Mouse (Mus musculus): ENCODE measurements around the gene Mthfsd. TPM values are rescaled to one million over a fixed set of nuclear protein-coding genes. Genes with fewer than 3 reads are reported as not detected.
A peak's percentile ranks its signal among the peaks of the same experiment; 100 is the strongest.

Mthfsd gene
- total and polyA plus RNA-seq, 2 experiments: 29.5 to 29.8 TPM

DNA sequence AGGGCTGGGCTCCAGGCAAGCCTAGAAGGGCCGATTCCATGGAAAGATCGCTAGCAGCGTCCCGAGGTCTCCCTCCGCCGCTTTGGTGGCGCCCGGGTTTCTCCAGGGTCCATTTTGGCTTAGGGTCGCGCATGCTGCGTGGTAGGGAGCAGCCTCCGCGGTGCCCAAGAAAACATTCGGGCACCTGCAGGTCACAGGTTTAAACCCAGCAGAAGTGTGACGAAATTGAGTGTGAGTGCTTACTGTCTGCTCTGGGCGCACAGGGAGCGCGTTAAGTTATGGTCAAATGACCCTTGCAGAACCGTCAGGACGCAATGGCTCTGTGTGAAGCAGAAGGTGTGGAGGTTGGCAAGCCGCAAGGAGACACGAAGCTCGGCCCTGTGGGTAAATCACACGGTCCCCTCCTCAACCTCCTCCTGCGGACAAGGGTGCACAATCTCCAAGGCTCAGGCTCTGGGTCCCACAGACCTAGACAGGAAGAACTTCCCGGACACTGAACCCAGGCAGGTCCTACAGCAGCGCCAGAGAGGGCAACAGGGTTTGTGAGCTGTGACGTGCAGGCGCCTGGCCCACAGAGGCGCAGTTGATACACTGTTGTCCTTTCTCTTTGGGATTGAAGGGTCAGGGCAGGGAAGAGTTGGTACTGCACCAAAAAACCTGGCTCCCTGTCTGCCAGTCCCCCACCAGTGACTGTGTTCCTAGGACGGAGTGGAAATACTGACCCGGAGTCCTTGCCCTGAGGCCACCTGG, 18.4 kb downstream of the Mthfsd start:
- H3K27ac ChIP-seq (replicated peaks; ENCODE audit: insufficient read depth, low read depth, low read length): peak overlapping the region; percentile 19; the same call in 1 of the 2 replicates
- no peaks in the 10 kb centered on the region for H3K79me2 ChIP-seq (ENCODE audit: control insufficient read depth, insufficient read depth, low read length)
- 9% methylated on average over 32 of the region's 32 CpGs for WGBS
- no peaks in the 10 kb centered on the region for H3K36me3 ChIP-seq (ENCODE audit: control insufficient read depth, insufficient read depth, low read length)
- peaks cover 2% of the 10 kb centered on the region; the same call in 1 of the 2 replicates for H3K4me1 ChIP-seq (ENCODE audit: control insufficient read depth, insufficient read depth, low read length)
- peak overlapping the region; percentile 9; the same call in 1 of the 2 replicates for H3K4me3 ChIP-seq (ENCODE audit: insufficient read depth, low read depth, low read length)
- no peak for TF ChIP-seq POLR2A (IDR thresholded peaks at IDR 0.05; ENCODE audit: extremely low read depth, insufficient read depth, low read length)
- no peak for TF ChIP-seq CTCF (IDR thresholded peaks at IDR 0.05; ENCODE audit: low read depth, low read length)
- H3K27me3 ChIP-seq (ENCODE audit: control insufficient read depth, insufficient read depth, low read length): peaks cover 12% of the 10 kb centered on the region
- H3K9ac ChIP-seq (ENCODE audit: low read depth, low read length): peak overlapping the region; percentile 3; the same call in 1 of the 2 replicates
- no peak for DNase-seq (ENCODE audit: extremely low read depth, low read depth, low spot score)

DNA sequence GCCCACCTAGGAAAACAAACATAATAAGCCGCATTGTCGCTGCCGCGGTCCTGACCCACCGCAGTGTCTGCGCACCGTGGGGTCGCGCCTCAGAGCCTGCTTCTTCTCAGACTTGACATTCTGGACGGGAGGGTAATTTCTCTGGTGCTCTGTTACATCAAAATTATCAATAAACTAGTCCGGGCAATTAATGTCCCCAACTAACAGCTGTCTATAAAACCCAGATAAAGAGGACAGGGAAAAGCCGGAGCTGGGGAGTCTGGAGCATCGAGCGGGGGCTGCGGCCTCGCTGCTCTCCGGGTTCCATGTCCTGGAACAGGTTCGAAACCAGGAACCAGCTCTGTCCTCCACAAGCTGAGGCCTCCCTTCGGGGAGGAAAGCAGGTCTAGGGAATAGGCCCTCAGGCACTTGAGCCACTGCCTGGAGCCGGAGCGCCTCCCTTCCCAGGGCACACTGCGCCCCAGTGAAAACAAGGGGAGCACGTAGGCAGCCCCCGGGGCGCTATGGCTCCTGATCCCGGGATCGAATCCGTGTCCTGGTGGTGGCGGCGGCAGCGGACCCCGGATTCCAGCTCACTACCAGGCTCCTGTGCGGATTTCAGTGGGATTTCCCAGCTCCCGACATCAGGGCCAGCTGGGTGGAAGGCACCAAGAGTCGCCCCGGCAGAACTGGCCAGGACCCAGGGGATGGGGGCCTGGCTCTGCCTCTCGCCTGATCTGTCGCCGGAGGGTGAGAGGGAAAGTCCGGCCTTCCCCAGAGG, 19.1 kb downstream of the Mthfsd start:
- Histone ChIP-seq H3K27ac (replicated peaks; ENCODE audit: insufficient read depth, low read depth, low read length) (peak overlapping the region; percentile 19; the same call in 1 of the 2 replicates), H3K9ac (ENCODE audit: low read depth, low read length) (peak overlapping the region; percentile 32), H3K79me2 (ENCODE audit: control insufficient read depth, insufficient read depth, low read length) (no peaks in the 10 kb centered on the region), H3K4me3 (ENCODE audit: insufficient read depth, low read depth, low read length) (peak overlapping the region; percentile 21; the same call in 1 of the 2 replicates), H3K36me3 (ENCODE audit: control insufficient read depth, insufficient read depth, low read length) (no peaks in the 10 kb centered on the region), H3K4me1 (ENCODE audit: control insufficient read depth, insufficient read depth, low read length) (peaks cover 2% of the 10 kb centered on the region; the same call in 1 of the 2 replicates), H3K27me3 (ENCODE audit: control insufficient read depth, insufficient read depth, low read length) (peaks cover 19% of the 10 kb centered on the region)
- DNase-seq (ENCODE audit: extremely low read depth, low read depth, low spot score): no peak
- WGBS: 8% methylated on average over 40 of the region's 40 CpGs
- TF ChIP-seq POLR2A (IDR thresholded peaks at IDR 0.05; ENCODE audit: extremely low read depth, insufficient read depth, low read length) (no peak), CTCF (IDR thresholded peaks at IDR 0.05; ENCODE audit: low read depth, low read length) (no peak)

DNA sequence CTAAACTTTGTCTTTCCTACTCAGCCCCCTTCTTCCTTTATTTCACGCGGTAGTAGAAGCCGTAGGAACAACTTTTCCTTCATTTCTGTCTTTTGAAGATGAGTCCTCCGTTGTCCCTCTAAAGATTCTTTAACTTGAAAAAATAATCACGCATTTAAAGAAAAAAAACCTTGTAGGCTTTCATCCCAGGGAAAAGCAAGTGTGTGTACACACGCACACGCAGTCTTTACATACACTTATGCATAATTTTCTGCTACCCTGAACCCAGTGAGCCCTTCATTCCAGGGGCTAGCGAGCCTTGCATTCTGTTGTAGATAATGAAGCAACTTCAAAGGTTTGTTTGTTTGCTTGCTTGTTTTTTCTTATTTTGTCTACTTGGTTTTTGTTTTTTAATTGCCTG, 19.9 kb downstream of the Mthfsd start:
- no peak for DNase-seq (ENCODE audit: extremely low read depth, low read depth, low spot score)
- TF ChIP-seq CTCF (IDR thresholded peaks at IDR 0.05; ENCODE audit: low read depth, low read length): no peak
- no peak for TF ChIP-seq POLR2A (IDR thresholded peaks at IDR 0.05; ENCODE audit: extremely low read depth, insufficient read depth, low read length)
- H3K9ac ChIP-seq (ENCODE audit: low read depth, low read length): no peak overlapping the region
- no peak overlapping the region for H3K4me3 ChIP-seq (ENCODE audit: insufficient read depth, low read depth, low read length)
- 13% methylated on average over 8 of the region's 8 CpGs for WGBS
- no peak overlapping the region for H3K27ac ChIP-seq (replicated peaks; ENCODE audit: insufficient read depth, low read depth, low read length)
- no peaks in the 10 kb centered on the region for H3K36me3 ChIP-seq (ENCODE audit: control insufficient read depth, insufficient read depth, low read length)
- peaks cover 2% of the 10 kb centered on the region; the same call in 1 of the 2 replicates for H3K4me1 ChIP-seq (ENCODE audit: control insufficient read depth, insufficient read depth, low read length)
- H3K79me2 ChIP-seq (ENCODE audit: control insufficient read depth, insufficient read depth, low read length): no peaks in the 10 kb centered on the region
- peaks cover 23% of the 10 kb centered on the region for H3K27me3 ChIP-seq (ENCODE audit: control insufficient read depth, insufficient read depth, low read length)

DNA sequence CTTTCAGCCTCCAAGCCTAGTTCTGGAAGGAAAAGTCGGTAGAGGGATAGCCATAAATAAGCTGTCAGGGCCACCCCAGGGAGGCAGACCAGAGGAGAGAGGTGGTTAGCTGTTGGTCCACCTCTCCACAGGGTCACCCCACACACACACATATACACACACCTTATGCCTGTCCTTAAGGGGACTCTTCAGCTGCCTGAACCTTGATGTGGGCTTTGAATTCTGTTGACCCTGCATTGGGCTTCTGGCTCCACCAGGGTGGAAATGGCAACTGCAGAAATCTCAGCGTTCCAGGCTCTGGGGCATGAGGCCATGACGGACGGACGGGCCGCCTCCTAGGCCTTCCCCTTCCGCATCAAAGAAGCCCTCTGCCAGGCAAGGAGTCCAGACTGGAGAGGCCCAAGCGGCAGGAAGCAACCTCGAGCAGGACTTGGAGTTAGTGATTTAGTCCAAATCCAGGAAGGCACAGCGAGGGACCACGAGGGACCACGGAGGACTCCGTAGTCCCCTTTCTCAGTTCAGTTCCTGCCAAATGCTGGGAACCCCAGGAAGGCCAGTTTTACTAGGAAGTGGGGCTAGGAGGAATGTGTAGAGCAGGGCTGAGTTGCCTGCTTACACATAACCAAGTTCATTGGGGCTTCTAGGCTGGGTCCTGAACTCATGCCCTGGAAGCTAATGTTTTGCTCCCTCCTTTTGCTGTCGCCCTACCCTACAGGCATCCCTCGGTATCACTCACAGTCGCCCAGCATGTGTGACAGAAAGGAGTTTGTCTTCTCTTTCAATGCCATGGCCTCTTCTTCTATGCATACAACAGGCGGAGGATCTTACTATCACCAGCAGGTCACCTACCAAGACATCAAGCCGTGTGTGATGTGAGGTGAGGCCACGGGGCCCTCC, 21.9 kb downstream of the Mthfsd start:
- Histone ChIP-seq H3K27ac (replicated peaks; ENCODE audit: insufficient read depth, low read depth, low read length) (no peak overlapping the region), H3K9ac (ENCODE audit: low read depth, low read length) (peak overlapping the region; percentile 10; the same call in 1 of the 2 replicates)

DNA sequence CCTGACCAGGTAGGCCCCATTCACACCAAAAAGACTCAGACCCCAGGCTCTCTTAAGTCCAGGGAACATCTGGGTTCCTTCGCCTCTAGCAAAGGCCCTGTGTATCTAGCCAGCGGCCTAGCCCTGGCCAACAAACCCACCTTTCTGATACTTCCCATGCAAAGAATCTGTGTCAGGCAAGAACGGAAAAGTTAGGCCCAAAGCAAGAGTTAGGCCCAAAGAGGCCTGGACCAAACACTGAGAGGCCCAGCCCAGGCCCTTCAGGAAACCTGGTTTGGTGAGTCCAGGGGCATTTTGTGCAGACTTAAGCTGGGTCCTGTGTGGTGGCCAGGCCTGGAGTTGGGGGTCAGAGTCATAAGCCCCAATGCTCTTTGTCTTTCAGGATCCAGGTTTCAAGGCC, 22.6 kb downstream of the Mthfsd start:
- Histone ChIP-seq H3K4me1 (ENCODE audit: control insufficient read depth, insufficient read depth, low read length) (no peaks in the 10 kb centered on the region), H3K36me3 (ENCODE audit: control insufficient read depth, insufficient read depth, low read length) (no peaks in the 10 kb centered on the region), H3K4me3 (ENCODE audit: insufficient read depth, low read depth, low read length) (peak overlapping the region; percentile 61), H3K27me3 (ENCODE audit: control insufficient read depth, insufficient read depth, low read length) (peaks cover 26% of the 10 kb centered on the region), H3K9ac (ENCODE audit: low read depth, low read length) (peak overlapping the region; percentile 61; the same call in 1 of the 2 replicates), H3K27ac (replicated peaks; ENCODE audit: insufficient read depth, low read depth, low read length) (no peak overlapping the region), H3K79me2 (ENCODE audit: control insufficient read depth, insufficient read depth, low read length) (no peaks in the 10 kb centered on the region)
- no peak for DNase-seq (ENCODE audit: extremely low read depth, low read depth, low spot score)
- no peak for TF ChIP-seq CTCF (IDR thresholded peaks at IDR 0.05; ENCODE audit: low read depth, low read length)
- TF ChIP-seq POLR2A (IDR thresholded peaks at IDR 0.05; ENCODE audit: extremely low read depth, insufficient read depth, low read length): no peak
- WGBS: 90% methylated on average over 3 of the region's 3 CpGs

More for the DNA sequence above, 21.9 kb downstream of the Mthfsd start:
- Histone ChIP-seq H3K4me3 (ENCODE audit: insufficient read depth, low read depth, low read length) (peak overlapping the region; percentile 30), H3K36me3 (ENCODE audit: control insufficient read depth, insufficient read depth, low read length) (no peaks in the 10 kb centered on the region), H3K27me3 (ENCODE audit: control insufficient read depth, insufficient read depth, low read length) (peaks cover 23% of the 10 kb centered on the region), H3K79me2 (ENCODE audit: control insufficient read depth, insufficient read depth, low read length) (no peaks in the 10 kb centered on the region), H3K4me1 (ENCODE audit: control insufficient read depth, insufficient read depth, low read length) (no peaks in the 10 kb centered on the region)
- 45% methylated on average over 19 of the region's 19 CpGs for WGBS
- DNase-seq (ENCODE audit: extremely low read depth, low read depth, low spot score): no peak
- TF ChIP-seq POLR2A (IDR thresholded peaks at IDR 0.05; ENCODE audit: extremely low read depth, insufficient read depth, low read length) (no peak), CTCF (IDR thresholded peaks at IDR 0.05; ENCODE audit: low read depth, low read length) (no peak)

Data from liver, adult 2 months (tissue).